Mouse (Mus musculus): ENCODE data around the gene Dus3l.

Dus3l gene

DNA sequence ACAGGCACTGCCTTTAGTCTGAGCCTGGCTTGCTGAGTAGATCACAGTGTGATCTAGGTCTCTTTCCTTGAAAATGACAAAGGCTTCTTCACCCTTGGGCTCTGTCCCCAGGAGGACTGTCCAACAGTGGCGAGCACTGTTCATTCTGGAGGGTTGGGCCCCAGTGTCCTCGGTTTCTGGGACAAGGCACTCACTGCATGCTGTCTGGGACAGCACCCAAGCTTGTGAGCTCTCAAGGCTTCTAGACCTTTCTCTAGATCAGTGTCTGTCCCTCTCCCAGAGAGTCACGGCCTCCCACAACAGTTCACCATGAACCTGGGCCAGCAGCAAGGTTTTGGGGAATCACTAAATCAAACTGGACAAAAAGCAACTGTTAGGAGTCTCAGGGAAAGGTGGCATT, 28.0 kb downstream of the Dus3l start:
- no peak for DNase-seq

GRCm38 (mm10) chr17:56793614-56794319, 29.2 kb downstream of the Dus3l start:
- DNase-seq: no peak

- DNase-seq: no peak
These were observed 34.7 kb downstream of the Dus3l start for GRCm38 (mm10) chr17:56799276-56799675.

GRCm38 (mm10) chr17:56802065-56802464, 37.5 kb downstream of the Dus3l start:
- no peak for DNase-seq

DNA sequence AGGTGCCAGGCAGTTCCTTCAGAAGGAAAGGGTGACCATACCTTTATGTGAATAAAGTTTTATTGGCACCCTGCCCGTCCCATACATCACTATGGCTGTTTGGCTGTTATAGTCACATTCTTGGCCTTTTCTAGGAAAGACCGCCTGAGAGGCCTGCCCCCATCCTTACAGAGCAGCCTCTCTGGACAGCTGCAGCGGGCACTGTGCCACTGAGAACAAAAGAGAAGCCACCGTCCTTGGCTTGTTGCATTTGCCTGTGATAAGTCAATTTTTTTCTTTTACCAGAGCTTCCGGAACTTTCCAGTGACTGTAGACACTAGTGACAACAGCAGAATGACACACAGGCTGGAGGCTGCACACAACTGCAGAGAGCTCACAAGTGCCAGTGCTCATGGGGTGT, 40.4 kb downstream of the Dus3l start:
- DNase-seq: peak in 1 of 2 experiments; percentile 43

DNA sequence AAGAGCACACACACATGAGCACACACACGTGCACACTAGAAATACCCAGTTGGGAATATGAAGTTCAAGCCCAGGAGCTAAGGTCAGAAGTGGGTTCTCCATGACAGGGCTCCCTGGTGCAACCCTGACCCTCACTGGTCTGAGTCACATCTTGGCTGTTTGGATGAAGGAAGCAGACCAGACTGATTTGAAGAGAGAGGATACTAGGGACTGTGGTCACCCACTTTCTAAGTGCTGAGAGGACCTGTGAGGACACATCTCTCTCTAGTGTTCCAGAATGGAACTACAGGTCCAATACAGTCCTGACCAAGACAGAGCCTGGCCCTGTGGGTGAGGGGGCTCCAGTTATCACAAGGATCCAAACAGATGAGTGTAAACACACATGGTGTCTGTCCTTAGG, 41.2 kb downstream of the Dus3l start:
- DNase-seq: no peak

- DNase-seq: peak; percentile 90
These were observed 44.0 kb downstream of the Dus3l start for GRCm38 (mm10) chr17:56808518-56808917.

DNA sequence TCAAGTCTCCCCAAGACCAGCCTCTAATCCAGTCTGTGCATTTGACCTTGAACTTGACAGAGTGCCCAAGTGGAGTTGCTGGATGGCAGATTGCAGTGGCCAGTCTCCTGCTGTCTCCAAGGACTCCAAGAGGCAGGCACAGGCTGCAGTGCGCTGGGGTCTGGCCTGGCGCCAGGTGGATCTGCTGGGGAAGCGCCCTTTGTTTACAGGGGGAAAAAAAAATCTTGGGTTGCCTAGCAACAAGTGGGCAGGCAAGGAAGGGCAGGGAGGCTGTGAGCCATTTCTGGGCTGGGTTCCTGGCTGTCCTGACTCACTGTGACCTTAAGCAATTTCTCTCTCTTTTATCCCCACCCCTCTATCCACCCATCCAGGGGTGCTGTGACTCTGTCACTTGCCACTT, 45.7 kb downstream of the Dus3l start:
- peak; percentile 93 to 96 for DNase-seq

GRCm38 (mm10) chr17:56814316-56815056, 49.9 kb downstream of the Dus3l start:
- peak; percentile 76 to 81 for DNase-seq

DNA sequence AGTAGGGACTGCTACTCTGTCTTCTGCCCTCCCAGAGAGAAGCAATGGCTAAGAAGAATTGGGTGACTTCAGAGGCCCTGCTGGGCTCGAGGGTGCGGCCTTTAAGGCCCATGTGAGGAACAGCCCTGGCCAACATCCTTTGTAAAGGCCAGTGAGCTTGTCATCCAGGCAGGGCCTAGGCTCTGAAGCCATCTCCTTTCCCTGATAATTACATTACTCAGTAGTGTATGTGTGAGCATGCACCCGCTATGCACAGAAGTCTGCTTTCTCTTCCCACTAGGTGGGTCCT, 50.4 kb downstream of the Dus3l start:
- DNase-seq: no peak

DNA sequence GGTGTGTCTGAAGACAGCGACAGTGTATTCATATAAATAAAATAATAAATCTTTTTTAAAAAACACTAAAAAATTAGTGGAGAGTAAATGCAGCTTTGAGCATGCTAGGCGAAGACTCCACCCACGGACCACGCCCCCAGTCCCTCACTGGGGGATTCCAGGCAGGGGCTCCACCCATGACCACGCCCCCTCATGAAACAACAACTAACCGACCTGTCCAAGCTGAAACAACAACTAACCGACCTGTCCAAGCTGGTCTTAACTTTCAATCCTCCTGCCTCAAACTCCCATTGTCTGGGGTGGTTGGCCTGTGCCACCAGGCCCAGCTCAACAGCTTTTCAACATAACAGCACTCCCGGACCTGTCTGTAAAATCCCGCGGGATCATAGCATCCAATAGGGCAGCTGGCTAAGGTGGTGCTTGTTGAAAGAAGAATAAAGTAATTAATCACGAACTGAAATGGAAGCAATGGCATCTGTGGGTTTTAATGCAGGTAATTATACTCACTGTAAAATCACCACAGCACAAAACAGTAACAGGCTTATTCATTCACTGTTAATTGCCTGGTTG, 53.6 kb downstream of the Dus3l start:
- no peak for DNase-seq

DNA sequence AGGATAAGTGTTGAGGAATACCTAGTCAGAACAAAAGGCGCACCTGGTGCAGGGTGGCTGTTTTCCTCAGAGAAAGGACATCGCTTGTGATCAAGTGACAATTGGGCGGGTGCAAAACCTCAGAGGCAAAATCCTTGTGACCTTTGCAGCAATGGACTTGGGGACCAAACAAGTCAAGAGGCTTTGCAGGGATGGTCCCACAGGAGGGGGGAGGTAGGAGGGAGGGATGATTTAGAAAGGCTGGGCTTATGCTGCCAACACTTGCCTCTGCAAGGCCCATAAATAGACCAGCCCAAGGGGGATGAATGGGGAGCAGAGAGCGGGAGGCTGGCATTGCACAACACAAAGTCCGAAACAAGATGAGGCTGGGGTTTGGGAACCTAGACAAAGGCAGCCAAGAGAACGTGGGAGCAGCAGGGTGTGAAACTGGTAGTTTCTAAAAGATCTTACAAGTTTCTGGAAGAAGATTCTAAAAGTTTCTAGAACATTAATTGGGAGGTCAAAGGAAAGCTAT, 54.5 kb downstream of the Dus3l start:
- no peak for DNase-seq

All from cerebellum, postnatal 10 days (tissue).